Mouse (Mus musculus) lung, postnatal 10 days (tissue): ENCODE data around the gene Mcf2.
A peak's percentile ranks its signal among the peaks of the same experiment; 100 is the strongest.

Source experiments
- DNase-seq: peaks from one replicate; pipeline ENCODE4 v3.0.0; 2021

The Mcf2 gene

DNA sequence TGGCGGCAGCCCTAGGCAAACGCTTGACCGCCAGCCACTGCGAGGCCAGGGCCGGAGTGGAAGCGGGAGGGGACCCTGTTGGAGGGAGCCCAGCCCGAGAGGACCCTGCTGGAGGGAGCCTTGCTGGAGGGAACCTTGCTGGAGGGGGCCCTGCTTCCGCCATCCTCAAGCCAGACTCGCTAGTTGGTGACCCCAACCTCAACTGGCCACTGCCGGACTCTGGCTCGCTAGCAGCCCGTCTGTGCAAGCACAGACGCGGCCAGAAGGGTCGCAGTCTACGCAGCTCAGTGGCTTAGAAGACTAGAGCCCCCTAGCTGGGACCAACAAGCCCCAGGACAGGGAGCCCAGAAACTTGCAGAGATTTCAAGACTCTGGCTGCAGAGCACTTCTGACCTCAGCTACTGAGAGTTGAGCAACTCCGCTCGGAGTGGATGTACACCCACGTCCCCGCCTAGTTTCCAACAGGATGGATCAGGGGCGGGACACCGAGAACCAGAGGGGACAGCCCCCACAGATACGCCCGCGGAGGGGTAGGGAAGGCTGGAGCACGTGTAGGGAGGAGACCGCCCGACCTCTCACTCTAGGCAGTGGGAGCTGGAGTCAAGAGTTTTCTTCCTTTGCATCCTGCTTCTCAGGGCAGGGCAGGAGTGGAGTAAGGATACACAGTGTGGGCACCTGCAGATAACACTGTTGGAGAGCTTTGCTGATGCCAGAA is at the start of gene Mcf2:
Mcf2 (minus strand) TSS at position 346 of the 715 bp plus-strand sequence.
- DNase-seq, result peak; percentile 1

DNA sequence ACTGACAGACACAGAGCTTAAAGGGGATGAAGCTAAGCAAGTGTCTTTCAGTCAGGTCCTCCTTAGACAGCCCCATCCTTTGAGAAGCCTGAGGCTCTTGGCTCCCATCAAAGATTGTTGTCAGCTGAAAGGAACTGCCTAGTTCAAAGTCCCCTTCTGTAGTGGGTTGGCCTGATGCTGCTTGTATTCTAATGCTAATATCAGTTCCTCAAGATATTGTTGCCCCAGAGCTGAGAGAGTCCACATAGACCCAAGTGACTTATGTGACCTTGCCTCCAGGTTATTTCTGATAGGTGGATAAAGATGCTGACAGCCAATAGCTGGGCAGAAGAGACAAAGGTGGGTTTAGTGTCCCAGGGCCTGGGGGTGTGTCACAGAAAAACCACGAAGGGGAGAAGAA is 8.8 kb upstream of the Mcf2 start:
- no peak for DNase-seq

DNA sequence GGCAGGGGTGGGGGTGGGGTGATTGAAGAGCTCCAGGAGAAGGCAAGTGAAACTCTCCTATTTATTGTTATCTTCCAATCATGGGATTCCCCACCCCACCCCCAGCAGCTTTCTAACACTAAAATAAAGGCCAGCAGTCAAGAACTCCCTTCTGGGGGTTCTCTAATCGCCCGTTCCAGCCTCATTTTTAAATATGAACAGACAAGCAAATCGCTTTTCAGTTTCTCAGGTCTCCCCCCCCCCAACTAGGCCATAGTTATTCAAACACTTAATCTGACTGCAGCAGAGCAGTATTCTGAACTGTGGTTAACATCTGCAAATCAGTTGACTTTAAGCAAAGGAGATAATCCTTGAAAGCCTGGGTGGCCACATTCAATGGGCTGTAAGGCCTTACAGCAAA is 3.7 kb upstream of the Mcf2 start:
- no peak for DNase-seq

DNA sequence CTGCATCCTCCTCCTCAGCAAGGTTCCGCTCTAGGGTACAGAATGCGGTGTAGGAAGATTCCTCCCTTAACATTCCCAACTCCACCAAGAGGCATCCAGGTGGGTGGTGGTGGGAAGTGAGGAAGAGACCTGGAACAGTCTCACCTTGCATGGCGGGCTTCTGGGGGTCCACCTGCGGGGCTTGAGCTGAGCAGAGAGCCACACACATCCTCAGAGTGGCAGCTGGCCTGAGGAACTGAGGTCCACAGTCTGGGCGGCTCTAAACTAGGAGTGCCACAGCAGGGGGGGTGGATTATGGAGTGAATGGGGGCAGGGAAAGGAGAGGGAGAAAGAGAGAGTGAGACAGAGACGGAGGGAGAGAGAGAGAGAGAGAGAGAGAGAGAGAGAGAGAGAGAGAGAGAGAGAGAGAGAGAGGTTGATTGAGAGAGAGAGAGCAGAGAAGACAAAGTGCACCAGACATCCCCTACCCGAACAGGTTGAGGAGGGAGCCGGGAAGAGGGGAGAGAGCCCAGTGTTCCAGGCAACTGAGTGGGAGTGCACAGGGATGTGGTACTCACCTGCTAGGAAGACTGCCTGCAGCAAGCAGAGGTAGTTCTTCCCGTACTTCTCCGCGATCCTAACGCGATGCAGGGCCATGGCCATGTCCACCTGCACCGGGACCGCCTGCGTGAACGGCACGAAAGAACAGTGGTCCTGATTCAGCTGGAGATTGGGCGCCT is 705 bp downstream of the Mcf2 start:
- no peak for DNase-seq

DNA sequence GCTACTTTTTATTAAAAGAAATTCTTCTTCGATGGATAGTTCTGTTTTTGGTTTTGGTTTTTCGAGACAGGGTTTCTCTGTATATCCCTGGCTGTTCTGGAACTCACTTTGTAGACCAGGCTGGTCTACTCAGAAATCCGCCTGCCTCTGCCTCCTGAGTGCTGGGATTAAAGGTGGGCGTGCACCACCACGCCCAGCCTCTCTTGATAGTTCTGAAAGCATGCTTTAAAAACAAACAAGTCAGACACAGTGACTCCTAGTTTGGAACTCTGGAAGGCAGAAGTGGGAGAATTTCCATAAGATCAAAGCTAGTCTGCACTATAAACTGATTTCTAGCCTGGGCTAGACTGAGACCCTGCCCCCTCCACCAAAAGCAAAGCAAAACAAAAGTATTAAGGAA is 8.8 kb downstream of the Mcf2 start:
- DNase-seq, result no peak

DNA sequence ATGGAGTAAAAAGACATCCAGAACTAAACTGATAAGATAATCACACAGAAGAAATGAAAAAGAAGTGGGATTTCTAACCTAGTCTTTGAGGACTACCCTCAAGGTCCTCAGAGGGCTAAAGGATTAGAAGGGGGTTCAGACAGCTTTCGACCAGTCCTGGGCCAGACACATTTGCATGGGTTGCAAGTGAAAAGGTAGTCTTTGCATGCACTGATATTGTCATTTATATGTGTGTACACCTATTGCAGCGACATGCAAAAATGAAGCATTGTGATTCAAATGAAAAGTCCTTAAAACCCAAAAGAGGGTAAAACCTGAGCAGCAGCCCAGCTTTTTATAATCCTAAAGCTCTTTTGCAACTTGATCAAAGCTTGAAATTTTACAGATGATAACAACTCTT is 9.4 kb downstream of the Mcf2 start:
- DNase-seq, result no peak

DNA sequence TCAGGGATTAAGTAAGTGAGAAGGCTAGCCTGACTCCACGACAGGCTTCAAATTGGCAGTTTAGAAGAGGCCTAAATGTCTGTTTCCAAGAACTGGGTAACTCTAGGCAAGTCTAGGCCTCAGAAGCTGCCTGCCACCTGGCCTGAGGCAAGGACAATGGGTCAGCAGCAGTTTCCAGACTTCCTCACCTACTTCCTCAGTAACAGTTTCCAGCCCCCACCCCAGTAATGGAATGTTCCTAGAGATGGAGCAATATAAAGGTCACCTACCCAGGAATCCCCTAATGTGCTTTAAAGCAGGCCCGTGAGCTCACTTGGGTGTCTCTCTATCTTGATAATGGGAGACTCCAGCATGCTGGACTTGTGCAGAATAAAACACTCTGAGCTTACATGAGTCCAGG is 10.1 kb downstream of the Mcf2 start:
- DNase-seq, result no peak

DNA sequence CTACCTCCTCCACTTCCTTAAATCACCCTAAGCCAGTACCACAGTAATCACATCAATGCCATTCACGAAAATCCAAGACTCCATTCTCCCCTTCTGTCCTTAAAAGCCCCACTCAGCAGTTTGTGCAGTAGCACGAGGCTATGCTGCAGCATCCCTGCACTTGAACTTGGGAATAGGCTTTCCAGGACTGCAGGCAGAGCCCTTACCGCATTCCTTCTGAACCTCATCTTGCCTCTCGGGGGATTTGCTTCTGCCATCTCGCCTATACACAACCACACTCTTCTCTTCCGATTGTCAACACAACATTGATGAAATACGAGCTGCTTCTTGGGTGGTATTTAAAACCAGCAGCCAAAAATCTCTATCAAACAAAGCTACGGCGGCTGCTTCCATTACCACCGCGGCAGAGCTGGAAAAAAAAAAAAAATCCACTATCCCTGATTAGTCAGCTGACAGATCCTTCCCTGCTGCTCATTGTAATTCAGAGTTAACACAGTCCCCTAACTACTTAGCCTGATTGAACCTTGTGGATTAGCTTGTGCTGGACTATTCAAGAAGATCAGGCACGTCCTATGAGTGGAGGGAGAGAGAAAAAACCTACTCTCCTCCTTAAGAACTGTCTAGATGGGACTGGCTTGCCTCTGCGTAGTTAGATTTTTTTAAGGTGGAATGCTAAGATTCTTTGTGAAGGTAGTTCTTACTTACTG is 31.5 kb downstream of the Mcf2 start:
- DNase-seq, result no peak

DNA sequence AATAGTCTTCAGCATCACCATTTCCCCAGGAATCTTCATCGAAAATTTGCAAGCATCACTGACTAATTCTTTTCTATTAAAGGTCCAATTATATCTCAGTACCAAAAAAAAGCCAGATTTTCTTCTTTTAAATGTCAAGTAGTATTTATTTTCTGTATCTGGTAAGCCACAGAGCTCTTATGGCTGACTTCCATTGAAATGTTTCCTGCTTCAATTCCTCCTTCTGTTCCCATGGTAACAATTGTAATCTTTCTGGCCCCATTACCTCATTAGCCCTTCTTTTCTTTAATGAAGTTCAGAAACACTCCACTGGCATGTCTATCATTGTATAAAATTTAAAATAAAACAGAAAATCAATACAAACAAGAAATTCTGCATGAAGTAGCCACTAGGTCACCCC is 103.5 kb downstream of the Mcf2 start:
- DNase-seq, result no peak

DNA sequence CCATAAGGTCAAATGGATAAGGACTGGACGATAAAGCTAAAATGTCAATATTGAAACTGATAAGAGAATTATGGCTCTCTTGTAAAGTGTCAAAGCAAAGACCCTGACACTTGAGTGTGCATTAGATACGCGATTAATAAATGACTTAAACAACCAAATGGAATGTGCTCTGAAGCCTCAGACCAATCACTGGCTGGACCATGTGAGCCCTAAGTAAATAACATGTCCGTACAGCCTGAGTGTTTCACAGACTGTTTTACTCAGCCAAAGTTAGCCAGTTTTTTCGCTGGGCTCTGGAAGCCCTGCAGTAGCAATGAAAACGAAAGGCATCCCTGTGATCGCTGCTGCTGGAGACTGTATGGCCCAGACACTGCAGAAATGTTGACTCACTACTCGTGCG is 123.7 kb downstream of the Mcf2 start:
- no peak for DNase-seq

DNA sequence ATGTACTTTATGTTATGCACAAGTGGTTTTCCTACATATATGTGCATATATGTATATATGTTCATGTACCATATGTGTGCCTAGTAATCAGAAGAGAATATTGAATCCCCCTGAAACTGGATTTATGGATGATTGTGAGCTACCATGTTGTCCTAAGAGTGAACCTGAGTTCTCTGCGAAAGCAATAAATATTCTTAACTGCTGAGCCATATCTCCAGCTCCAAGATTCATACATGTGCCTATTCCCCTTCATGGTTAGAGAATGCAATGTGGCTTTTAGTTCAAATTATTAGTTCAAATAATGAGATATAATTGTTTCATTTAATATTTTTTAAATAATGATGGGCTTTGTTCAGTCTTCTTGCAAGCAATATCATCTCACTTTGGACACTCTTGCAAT is 124.1 kb downstream of the Mcf2 start:
- DNase-seq, result no peak

DNA sequence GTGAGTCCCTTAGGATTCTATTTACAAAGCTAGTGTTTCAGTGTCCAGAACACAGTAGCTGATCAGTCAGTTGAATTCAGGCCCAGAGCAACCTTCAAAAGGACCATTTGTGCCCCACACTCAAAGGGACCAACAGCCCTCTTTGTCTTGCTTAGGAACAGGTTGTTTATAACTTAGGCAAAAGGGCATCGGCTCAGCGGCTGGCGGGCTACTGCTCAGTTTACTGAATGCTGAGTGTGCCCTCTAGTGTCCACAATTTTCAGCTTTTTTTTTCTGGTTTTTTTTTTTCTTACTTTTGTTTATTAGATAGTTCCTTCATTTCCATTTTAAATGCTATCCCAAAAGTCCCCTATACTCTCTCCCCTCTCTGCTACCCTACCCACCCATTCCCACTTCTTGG is 152.2 kb downstream of the Mcf2 start:
- peak; percentile 6 for DNase-seq

DNA sequence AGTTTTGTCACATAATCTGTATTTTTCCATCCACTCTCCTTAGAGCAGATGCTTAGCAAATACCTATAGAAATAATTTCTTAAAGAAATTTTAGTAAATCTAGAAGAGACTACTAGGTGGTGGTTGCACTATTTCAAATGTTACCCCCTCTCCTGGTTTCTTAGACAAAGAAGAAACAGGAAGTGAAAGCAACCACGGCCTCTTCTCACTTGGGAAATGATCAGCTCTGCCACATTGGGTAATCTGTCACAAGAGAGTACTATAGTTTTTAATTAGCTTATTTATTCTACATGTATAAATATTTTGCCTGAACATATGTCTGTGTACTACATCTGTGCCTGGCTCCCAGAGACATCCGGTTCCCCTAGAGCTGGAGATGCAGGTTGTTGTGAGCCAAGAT is 157.3 kb downstream of the Mcf2 start:
- DNase-seq, result no peak

DNA sequence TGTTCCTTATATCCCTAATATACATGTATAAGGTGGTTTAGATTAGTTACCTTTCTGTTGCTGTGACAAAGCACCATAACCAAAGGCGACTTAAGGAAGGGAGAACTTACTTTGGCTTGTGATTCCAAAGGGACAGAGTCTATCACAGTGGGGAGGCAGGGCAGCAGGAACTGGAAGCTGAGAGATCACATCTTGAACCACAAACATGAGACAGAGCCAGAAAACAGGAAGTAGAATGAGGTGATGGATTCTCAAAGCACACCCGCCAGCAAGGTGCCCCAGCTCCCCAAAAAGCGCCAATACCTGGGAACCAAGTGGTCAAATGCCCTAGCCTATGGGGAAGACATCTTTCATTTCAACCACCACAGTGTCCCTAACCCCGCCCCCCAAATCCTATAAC is 157.9 kb downstream of the Mcf2 start:
- DNase-seq, result no peak

DNA sequence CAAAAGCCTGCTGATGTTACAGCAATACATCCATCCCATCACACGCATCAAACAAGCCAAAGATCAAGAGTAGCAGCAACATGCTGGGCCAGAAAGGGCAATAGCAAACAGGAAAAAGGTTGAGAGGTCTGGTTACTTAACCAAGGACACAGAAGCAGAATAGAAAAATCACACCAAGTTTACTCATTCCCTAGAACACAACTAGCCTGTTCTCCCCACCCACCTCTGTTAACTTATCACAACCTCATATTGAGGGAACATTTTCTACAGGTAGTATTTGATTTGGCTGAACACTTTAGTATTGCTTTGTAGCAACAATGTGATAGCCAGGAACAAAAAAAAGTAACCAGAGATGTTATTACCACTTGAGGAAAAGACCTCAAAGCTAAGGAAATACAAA is 164.3 kb downstream of the Mcf2 start:
- no peak for DNase-seq

DNA sequence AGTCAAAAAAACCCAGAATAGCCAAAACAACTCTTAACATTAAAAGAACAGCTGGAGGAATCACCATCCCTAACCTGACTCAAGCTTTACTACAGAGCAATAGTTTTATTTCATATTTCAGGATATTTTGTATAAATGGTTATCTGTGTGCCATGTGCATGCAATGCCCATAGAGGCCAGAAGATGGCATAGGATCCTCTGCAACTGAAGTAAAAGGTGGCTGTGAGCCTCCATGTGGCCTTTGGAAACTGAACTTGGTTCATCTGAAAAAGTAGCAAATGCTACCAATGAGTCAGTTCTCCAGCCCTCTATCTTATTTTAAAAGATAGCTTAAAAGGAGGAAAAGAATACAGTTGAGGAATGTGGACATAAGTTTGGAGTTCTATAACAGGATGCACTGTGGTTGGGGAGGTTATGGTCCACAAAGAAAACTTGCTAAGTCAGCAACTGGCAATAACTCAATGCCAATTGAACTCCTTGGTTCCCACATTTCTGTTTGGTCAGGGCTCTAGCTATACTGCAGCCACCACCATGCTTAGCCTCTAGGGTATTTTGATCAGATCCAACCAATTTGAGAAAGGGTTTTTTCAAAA is 165.7 kb downstream of the Mcf2 start:
- DNase-seq, result peak; percentile 53
